Mouse (Mus musculus) frontal cortex, postnatal 25 days (tissue): ENCODE measurements at regions not wholly inside any gene's neighbourhood (a gene's known extent, or its start where the extent isn't known, plus 50 kb on each side); places are given as distances from the start of the nearest gene placed in this dataset.
A peak's percentile ranks its signal among the peaks of the same experiment; 100 is the strongest.

ENCODE experiments used
- DNase-seq, 2 experiments: peaks; one replicate each; pipeline ENCODE4 v3.0.0; 2022; ENCODE audit warnings: low spot score in 2 of 2

- no peak for DNase-seq
Measured at GRCm38 (mm10) chr13:107904851-107905250, 139.4 kb upstream of the Smim15 start.

GRCm38 (mm10) chr13:107904051-107904740 lies 140.1 kb upstream of the Smim15 start:
- no peak for DNase-seq

GRCm38 (mm10) chr13:107903150-107903959 lies 140.9 kb upstream of the Smim15 start:
- no peak for DNase-seq

GRCm38 (mm10) chr13:107902800-107903149 lies 141.5 kb upstream of the Smim15 start:
- DNase-seq, result no peak

- DNase-seq, result no peak
Measured at GRCm38 (mm10) chr13:107899600-107900229, 144.5 kb upstream of the Smim15 start.

- no peak for DNase-seq
Measured at GRCm38 (mm10) chr13:107897646-107898045, 146.6 kb upstream of the Smim15 start.

- no peak for DNase-seq
Measured at GRCm38 (mm10) chr13:107897184-107897583, 147.1 kb upstream of the Smim15 start.

- no peak for DNase-seq
Measured at GRCm38 (mm10) chr13:107893581-107894183, 150.6 kb upstream of the Smim15 start.

GRCm38 (mm10) chr13:107893081-107893480 lies 151.2 kb upstream of the Smim15 start:
- DNase-seq, result no peak

- no peak for DNase-seq
Measured at GRCm38 (mm10) chr13:107891946-107892345, 152.3 kb upstream of the Smim15 start.

GRCm38 (mm10) chr13:107890866-107891821 lies 153.1 kb upstream of the Smim15 start:
- peak; percentile 37 to 42 for DNase-seq

GRCm38 (mm10) chr13:107889985-107890865 lies 154.0 kb upstream of the Smim15 start:
- peak; percentile 93 to 96 for DNase-seq

- DNase-seq, result no peak
Measured at GRCm38 (mm10) chr13:107889588-107889984, 154.7 kb upstream of the Smim15 start.

- peak; percentile 22 to 56 for DNase-seq
Measured at GRCm38 (mm10) chr13:107888571-107889451, 155.4 kb upstream of the Smim15 start.

GRCm38 (mm10) chr13:107888231-107888555 lies 156.1 kb upstream of the Smim15 start:
- DNase-seq, result no peak

- no peak for DNase-seq
Measured at GRCm38 (mm10) chr13:107887366-107888230, 156.6 kb upstream of the Smim15 start.

- no peak for DNase-seq
Measured at GRCm38 (mm10) chr13:107884836-107885235, 159.4 kb upstream of the Smim15 start.

- DNase-seq, result no peak
Measured at GRCm38 (mm10) chr13:107882337-107882736, 161.9 kb upstream of the Smim15 start.
